Mouse (Mus musculus) midbrain, embryonic 14.5 days (tissue): ENCODE data around the gene Il34. TPM values are rescaled to one million over a fixed set of nuclear protein-coding genes. Genes with fewer than 3 reads are reported as not detected.

Experiments used
- ATAC-seq: fragments of 200-750 bp; cut with Nextera tagmentation; 2 replicates; pipeline ENCODE4 v1.8.0; 2017; ENCODE audit warnings: moderate number of reproducible peaks, moderate library complexity; ENCODE audit not compliant: low FRiP score, low TSS enrichment
- DNase-seq: peaks from one replicate; pipeline ENCODE4 v3.0.0-alpha.2; 2015
- H3K27ac ChIP-seq: fragments of 300-500 bp; sonication (generic); replicated peaks from 2 replicates; pipeline ENCODE4 v1.5.1; 2014; ENCODE audit warnings: mild to moderate bottlenecking, low read depth, low read length, moderate library complexity
- H3K27me3 ChIP-seq: fragments of 300-500 bp; sonication (generic); 2 replicates; pipeline ENCODE4 v1.6.1; 2014; ENCODE audit warnings: low read length, control low read depth, mixed read lengths; ENCODE audit not compliant: control insufficient read depth, insufficient read depth
- H3K36me3 ChIP-seq: fragments of 300-500 bp; sonication (generic); 2 replicates; pipeline ENCODE4 v1.6.1; 2014; ENCODE audit warnings: low read length, control low read depth; ENCODE audit not compliant: control insufficient read depth, insufficient read depth
- H3K4me1 ChIP-seq: fragments of 300-500 bp; sonication (generic); 2 replicates; pipeline ENCODE4 v1.6.1; 2014; ENCODE audit warnings: mild to moderate bottlenecking, antibody characterized with exemption, low read length, control low read depth; ENCODE audit not compliant: control insufficient read depth, insufficient read depth
- H3K4me2 ChIP-seq: fragments of 300-500 bp; sonication (generic); 2 replicates; pipeline ENCODE4 v1.6.1; 2014; ENCODE audit warnings: mild to moderate bottlenecking, low read length, moderate library complexity
- H3K4me3 ChIP-seq: fragments of 300-500 bp; sonication (generic); replicated peaks from 2 replicates; pipeline ENCODE4 v1.5.1; 2014; ENCODE audit warnings: low read depth, low read length
- H3K9ac ChIP-seq: fragments of 300-500 bp; sonication (generic); replicated peaks from 2 replicates; pipeline ENCODE4 v1.6.1; 2014; ENCODE audit warnings: mild to moderate bottlenecking, low read length, moderate library complexity
- H3K9me3 ChIP-seq: fragments of 300-500 bp; sonication (generic); 2 replicates; pipeline ENCODE4 v1.6.1; 2016; ENCODE audit warnings: low read length, control low read depth, mixed read lengths; ENCODE audit not compliant: control insufficient read depth
- WGBS: fragments of 180-500 bp; shearing (Covaris S2); extraction: QIAGEN DNeasy Blood & Tissue Kit; methylation state at CpG from one replicate; pipeline ENCODE4 v1.1.7; 2014; 5-methylcytosine and 5-hydroxymethylcytosine counted together
- polyA plus RNA-seq: library from polyadenylated mRNA; unstranded; fragments of >200 nt; fragmentation: Nextera tagmentation; extraction: Ambion mirVana; gene quantifications from 2 replicates; pipeline ENCODE4 v1.2.1, GENCODE M21; 2014

Il34 gene
- polyA plus RNA-seq, 1 experiment from 2014 or later = 3.9 TPM

GRCm38 (mm10) chr8:110813081-110813812 is 7.5 kb upstream of the Il34 start:
- Histone ChIP-seq H3K4me1 (no peaks in the 10 kb centered on the region), H3K4me3 (no peak overlapping the region), H3K27me3 (no peaks in the 10 kb centered on the region), H3K9me3 (no peaks in the 10 kb centered on the region), H3K36me3 (peaks cover 98% of the 10 kb centered on the region), H3K27ac (no peak overlapping the region), H3K4me2 (no peak overlapping the region), H3K9ac (no peak overlapping the region)
- no peak for ATAC-seq
- no peak for DNase-seq
- 93% methylated on average over 7 of the region's 7 CpGs for WGBS

GRCm38 (mm10) chr8:110812349-110813080 is 6.8 kb upstream of the Il34 start:
- Histone ChIP-seq H3K27ac (no peak overlapping the region), H3K9ac (no peak overlapping the region)
- no peak for ATAC-seq

GRCm38 (mm10) chr8:110811793-110812192 is 6.1 kb upstream of the Il34 start:
- WGBS = 95% methylated on average over 7 of the region's 7 CpGs

More at GRCm38 (mm10) chr8:110812349-110813080, 6.8 kb upstream of the Il34 start:
- DNase-seq = no peak
- Histone ChIP-seq H3K4me3 (no peak overlapping the region), H3K4me1 (no peaks in the 10 kb centered on the region), H3K27me3 (no peaks in the 10 kb centered on the region), H3K36me3 (peaks cover 91% of the 10 kb centered on the region), H3K4me2 (no peak overlapping the region), H3K9me3 (no peaks in the 10 kb centered on the region)
- WGBS = 97% methylated on average over 7 of the region's 7 CpGs

GRCm38 (mm10) chr8:110811116-110811515 is 5.4 kb upstream of the Il34 start:
- Histone ChIP-seq H3K9me3 (no peaks in the 10 kb centered on the region), H3K27me3 (no peaks in the 10 kb centered on the region), H3K27ac (no peak overlapping the region), H3K4me3 (no peak overlapping the region), H3K9ac (no peak overlapping the region), H3K4me2 (no peak overlapping the region), H3K36me3 (peaks cover 77% of the 10 kb centered on the region), H3K4me1 (no peaks in the 10 kb centered on the region)
- DNase-seq (no peak), ATAC-seq (no peak)
- whole genome bisulfite sequencing = 95% methylated on average over 3 of the region's 3 CpGs

More at GRCm38 (mm10) chr8:110811793-110812192, 6.1 kb upstream of the Il34 start:
- ATAC-seq (no peak), DNase-seq (no peak)
- Histone ChIP-seq H3K4me3 (no peak overlapping the region), H3K4me1 (no peaks in the 10 kb centered on the region), H3K4me2 (no peak overlapping the region), H3K36me3 (peaks cover 84% of the 10 kb centered on the region), H3K9ac (no peak overlapping the region), H3K9me3 (no peaks in the 10 kb centered on the region), H3K27me3 (no peaks in the 10 kb centered on the region), H3K27ac (no peak overlapping the region)

GRCm38 (mm10) chr8:110810481-110811065 is 4.8 kb upstream of the Il34 start:
- Histone ChIP-seq H3K9ac (no peak overlapping the region), H3K36me3 (peaks cover 72% of the 10 kb centered on the region), H3K4me2 (no peak overlapping the region), H3K27ac (no peak overlapping the region), H3K27me3 (no peaks in the 10 kb centered on the region), H3K4me1 (no peaks in the 10 kb centered on the region), H3K4me3 (no peak overlapping the region), H3K9me3 (no peaks in the 10 kb centered on the region)
- WGBS = 91% methylated on average over 7 of the region's 7 CpGs
- ATAC-seq (no peak), DNase-seq (no peak)

GRCm38 (mm10) chr8:110809831-110810230 is 4.1 kb upstream of the Il34 start:
- Histone ChIP-seq H3K4me2 (no peak overlapping the region), H3K4me1 (no peaks in the 10 kb centered on the region), H3K9me3 (no peaks in the 10 kb centered on the region), H3K36me3 (peaks cover 64% of the 10 kb centered on the region), H3K27me3 (no peaks in the 10 kb centered on the region), H3K9ac (no peak overlapping the region), H3K27ac (no peak overlapping the region), H3K4me3 (no peak overlapping the region)
- ATAC-seq (no peak), DNase-seq (no peak)
- WGBS = 64% methylated on average over 2 of the region's 2 CpGs

- Histone ChIP-seq H3K36me3 (peaks cover 54% of the 10 kb centered on the region), H3K4me3 (no peak overlapping the region), H3K9ac (no peak overlapping the region), H3K4me1 (no peaks in the 10 kb centered on the region), H3K9me3 (no peaks in the 10 kb centered on the region), H3K4me2 (no peak overlapping the region), H3K27ac (no peak overlapping the region), H3K27me3 (no peaks in the 10 kb centered on the region)
- whole genome bisulfite sequencing = 71% methylated on average over 13 of the region's 13 CpGs
- DNase-seq = peak; percentile 13
- no peak for ATAC-seq
Observed at GRCm38 (mm10) chr8:110808495-110809472, 3.1 kb upstream of the Il34 start.

GRCm38 (mm10) chr8:110806146-110806545 is 422 bp upstream of the Il34 start:
- 93% methylated on average over 1 of the region's 1 CpGs for WGBS
- Histone ChIP-seq H3K36me3 (peaks cover 27% of the 10 kb centered on the region), H3K4me3 (no peak overlapping the region), H3K9ac (no peak overlapping the region), H3K4me2 (no peak overlapping the region), H3K4me1 (no peaks in the 10 kb centered on the region), H3K27ac (no peak overlapping the region), H3K27me3 (no peaks in the 10 kb centered on the region), H3K9me3 (no peaks in the 10 kb centered on the region)
- ATAC-seq (no peak), DNase-seq (no peak)
